Mouse (Mus musculus) liver, adult 2 months (tissue): ENCODE measurements around the gene Mmp9. TPM values are rescaled to one million over a fixed set of nuclear protein-coding genes. Genes with fewer than 3 reads are reported as not detected.
A peak's percentile ranks its signal among the peaks of the same experiment; 100 is the strongest.

Source experiments
- DNase-seq: peaks from one replicate; pipeline ENCODE4 v3.0.0-alpha.2; 2011; ENCODE audit warnings: low read depth, low spot score; ENCODE audit errors: extremely low read depth
- H3K27ac ChIP-seq: fragments of 200-500 bp; replicated peaks from 2 replicates; pipeline ENCODE4 v1.5.1; 2012; ENCODE audit warnings: low read depth, mild to moderate bottlenecking, control low read depth, inconsistent platforms, low read length; ENCODE audit not compliant: insufficient read depth
- H3K27me3 ChIP-seq: fragments of 200-500 bp; 2 replicates; pipeline ENCODE4 v1.6.1; 2012; ENCODE audit warnings: mild to moderate bottlenecking, moderate library complexity, low read length, inconsistent platforms; ENCODE audit not compliant: control insufficient read depth, insufficient read depth
- H3K36me3 ChIP-seq: fragments of 200-500 bp; 2 replicates; pipeline ENCODE4 v1.6.1; 2012; ENCODE audit warnings: low read length, inconsistent platforms; ENCODE audit not compliant: control insufficient read depth, insufficient read depth
- H3K4me1 ChIP-seq: fragments of 200-500 bp; 2 replicates; pipeline ENCODE4 v1.6.1; 2011; ENCODE audit warnings: low read length; ENCODE audit not compliant: control insufficient read depth, insufficient read depth
- H3K4me3 ChIP-seq: fragments of 200-500 bp; 2 replicates; pipeline ENCODE4 v1.5.1; 2011; ENCODE audit warnings: low read depth, mild to moderate bottlenecking, control low read depth, low read length, moderate library complexity; ENCODE audit not compliant: insufficient read depth
- H3K79me2 ChIP-seq: fragments of 200-500 bp; 2 replicates; pipeline ENCODE4 v1.6.1; 2012; ENCODE audit warnings: inconsistent platforms, mild to moderate bottlenecking, low read length, moderate library complexity; ENCODE audit not compliant: control insufficient read depth, insufficient read depth
- H3K9ac ChIP-seq: fragments of 200-500 bp; 2 replicates; pipeline ENCODE4 v1.6.1; 2012; ENCODE audit warnings: low read depth, mild to moderate bottlenecking, control low read depth, inconsistent platforms, low read length
- CTCF ChIP-seq: fragments of 200-500 bp; IDR thresholded peaks from 2 replicates; pipeline ENCODE4 v1.5.1; 2011; ENCODE audit warnings: low read depth, low read length, control low read depth
- POLR2A ChIP-seq: fragments of 200-500 bp; IDR thresholded peaks from 2 replicates; pipeline ENCODE4 v1.6.1; 2011; ENCODE audit warnings: low read length, control low read depth; ENCODE audit not compliant: insufficient read depth; ENCODE audit errors: extremely low read depth
- WGBS: fragments of 180-500 bp; shearing (Covaris S2); methylation state at CpG from one replicate; pipeline ENCODE4 v1.1.7; 2018; 5-methylcytosine and 5-hydroxymethylcytosine counted together
- polyA plus RNA-seq: library from polyadenylated mRNA; depleted of rRNA; stranded (reverse); fragments of >200 nt; gene quantifications from 2 replicates; pipeline ENCODE4 v1.2.3, GENCODE M21; 2012
- total RNA-seq: library from RNA; depleted of rRNA; stranded (reverse); fragments of >200 nt; gene quantifications from 2 replicates; pipeline ENCODE4 v1.2.3, GENCODE M21; 2014

The Mmp9 gene
- total and polyA plus RNA-seq, 2 experiments, result 0.55 to 0.65 TPM

GRCm38 (mm10) chr2:164916820-164917219, 23.8 kb upstream of the Mmp9 start:
- H3K36me3 ChIP-seq, result peaks cover 2% of the 10 kb centered on the region; the same call in 1 of the 2 replicates
- 80% methylated on average over 5 of the region's 5 CpGs for WGBS
- no peaks in the 10 kb centered on the region for H3K79me2 ChIP-seq
- no peak for TF ChIP-seq CTCF
- TF ChIP-seq POLR2A, result no peak
- no peak overlapping the region for H3K9ac ChIP-seq
- no peak overlapping the region for H3K27ac ChIP-seq
- no peaks in the 10 kb centered on the region for H3K27me3 ChIP-seq
- H3K4me1 ChIP-seq, result peaks cover 7% of the 10 kb centered on the region; the same call in 1 of the 2 replicates
- DNase-seq, result no peak
- H3K4me3 ChIP-seq, result no peak overlapping the region

- Histone ChIP-seq H3K36me3 (peaks cover 2% of the 10 kb centered on the region; the same call in 1 of the 2 replicates), H3K9ac (no peak overlapping the region), H3K27me3 (no peaks in the 10 kb centered on the region), H3K4me1 (peaks cover 4% of the 10 kb centered on the region; the same call in 1 of the 2 replicates), H3K4me3 (no peak overlapping the region), H3K27ac (no peak overlapping the region), H3K79me2 (no peaks in the 10 kb centered on the region)
- TF ChIP-seq POLR2A (no peak), CTCF (no peak)
- DNase-seq, result no peak
- WGBS, result 81% methylated on average over 10 of the region's 10 CpGs
These were observed 23.2 kb upstream of the Mmp9 start for GRCm38 (mm10) chr2:164917371-164917770.

GRCm38 (mm10) chr2:164918325-164918724, 22.3 kb upstream of the Mmp9 start:
- H3K9ac ChIP-seq, result no peak overlapping the region
- H3K27ac ChIP-seq, result no peak overlapping the region
- 83% methylated on average over 5 of the region's 5 CpGs for WGBS
- H3K4me1 ChIP-seq, result peaks cover under 1% of the 10 kb centered on the region; the same call in 1 of the 2 replicates
- H3K79me2 ChIP-seq, result no peaks in the 10 kb centered on the region
- no peak overlapping the region for H3K4me3 ChIP-seq
- H3K27me3 ChIP-seq, result no peaks in the 10 kb centered on the region
- peaks cover 2% of the 10 kb centered on the region; the same call in 1 of the 2 replicates for H3K36me3 ChIP-seq
- peak; percentile 43 for DNase-seq
- peak; percentile 71 for TF ChIP-seq CTCF
- TF ChIP-seq POLR2A, result no peak

GRCm38 (mm10) chr2:164921984-164922383, 18.6 kb upstream of the Mmp9 start:
- Histone ChIP-seq H3K4me3 (no peak overlapping the region), H3K79me2 (no peaks in the 10 kb centered on the region), H3K4me1 (no peaks in the 10 kb centered on the region), H3K36me3 (peaks cover 2% of the 10 kb centered on the region; the same call in 1 of the 2 replicates), H3K27ac (no peak overlapping the region), H3K27me3 (no peaks in the 10 kb centered on the region), H3K9ac (no peak overlapping the region)
- TF ChIP-seq CTCF (no peak), POLR2A (no peak)
- DNase-seq, result no peak
- 75% methylated on average over 7 of the region's 7 CpGs for WGBS

- Histone ChIP-seq H3K9ac (no peak overlapping the region), H3K27ac (no peak overlapping the region), H3K27me3 (no peaks in the 10 kb centered on the region), H3K4me3 (no peak overlapping the region), H3K79me2 (no peaks in the 10 kb centered on the region), H3K36me3 (peaks cover 2% of the 10 kb centered on the region; the same call in 1 of the 2 replicates), H3K4me1 (no peaks in the 10 kb centered on the region)
- DNase-seq, result no peak
- no peak for TF ChIP-seq POLR2A
- no peak for TF ChIP-seq CTCF
- 62% methylated on average over 4 of the region's 4 CpGs for WGBS
These were observed 17.3 kb upstream of the Mmp9 start for GRCm38 (mm10) chr2:164923291-164923690.

GRCm38 (mm10) chr2:164924100-164924857, 16.3 kb upstream of the Mmp9 start:
- peak; percentile 65 for DNase-seq
- no peak overlapping the region for H3K27ac ChIP-seq
- no peak overlapping the region for H3K9ac ChIP-seq
- H3K4me3 ChIP-seq, result no peak overlapping the region
- H3K36me3 ChIP-seq, result peaks cover 1% of the 10 kb centered on the region; the same call in 1 of the 2 replicates
- WGBS, result 33% methylated on average over 11 of the region's 11 CpGs
- H3K79me2 ChIP-seq, result no peaks in the 10 kb centered on the region
- H3K4me1 ChIP-seq, result no peaks in the 10 kb centered on the region
- no peaks in the 10 kb centered on the region for H3K27me3 ChIP-seq
- TF ChIP-seq POLR2A, result no peak
- TF ChIP-seq CTCF, result peak; percentile 97
